Mouse (Mus musculus) ZHBTc4 (cell line): Measurements from ENCODE around the gene Ret.

Source experiments
- DNase-seq: peaks from one replicate; pipeline ENCODE4 v3.0.0-alpha.2; 2011; ENCODE audit warnings: low read depth, low spot score

Ret gene

DNA sequence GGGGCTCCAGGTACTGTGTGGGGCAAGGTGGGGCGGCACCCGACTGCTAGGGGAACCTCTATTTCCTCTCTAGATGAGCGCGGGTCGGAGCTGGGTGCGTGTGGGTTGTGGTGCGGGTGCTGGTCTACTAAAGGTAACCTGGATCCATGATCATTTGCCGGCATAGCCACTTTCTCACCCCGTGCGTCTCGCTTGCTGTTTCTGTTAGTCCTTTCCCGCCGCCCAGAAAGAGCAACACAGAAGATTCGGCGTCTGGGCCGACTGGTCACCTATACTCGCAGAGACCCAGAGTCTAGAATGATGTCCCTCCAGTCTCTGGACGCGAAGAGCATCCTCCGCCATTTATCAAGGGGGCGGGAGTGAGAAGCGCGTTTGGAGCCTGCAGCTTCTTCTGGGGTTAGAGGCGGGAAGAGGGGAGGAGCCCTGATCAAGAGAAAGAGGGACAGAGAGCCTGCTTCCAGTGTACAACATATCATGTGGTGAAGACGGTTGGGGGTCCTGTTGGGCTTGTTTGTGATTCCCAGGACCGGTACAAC, at the start of gene Ret:
Gene Ret, minus strand, starts transcription at position 279 of the 536 bp plus-strand sequence.
- DNase-seq = peak; percentile 59

GRCm38 (mm10) chr6:118247161-118247560, 49.6 kb upstream of the Ret start:
- no peak for DNase-seq

DNA sequence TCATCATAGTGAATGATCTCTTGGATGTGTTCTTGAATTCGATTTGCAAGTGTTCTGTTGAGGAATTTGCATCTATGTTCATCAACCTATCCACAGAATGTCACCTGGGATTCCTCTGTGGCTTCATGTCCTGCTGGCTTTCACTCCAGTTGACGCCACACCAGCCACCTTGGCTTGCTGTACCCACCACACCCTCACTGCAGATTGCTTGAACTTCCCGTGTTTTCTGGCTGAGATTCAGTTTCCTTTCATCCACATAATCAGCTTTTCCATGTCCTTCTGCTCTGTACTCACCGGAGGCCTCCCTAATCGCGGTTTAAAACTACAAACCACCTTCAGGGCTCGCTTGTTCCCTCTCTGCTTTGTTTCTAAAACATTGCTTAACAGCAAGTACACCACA, 46.6 kb upstream of the Ret start:
- no peak for DNase-seq

DNA sequence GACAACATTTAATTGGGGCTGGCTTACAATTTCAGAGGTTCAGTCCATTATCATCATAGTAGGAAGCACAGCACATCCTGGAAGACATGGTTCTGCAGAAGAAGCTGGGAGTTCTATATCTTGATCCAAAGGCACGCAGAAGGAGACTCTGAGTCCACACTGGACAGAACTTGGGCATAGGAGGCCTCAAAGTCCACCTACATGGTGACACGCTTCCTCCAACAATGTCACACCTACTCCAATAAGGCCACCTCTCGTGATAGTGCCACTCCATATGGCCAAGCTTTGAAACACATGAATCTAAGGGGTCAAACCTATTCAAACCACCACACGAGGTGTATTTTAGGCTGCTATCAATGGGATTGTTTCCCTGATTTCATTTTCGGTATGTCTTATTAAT, 45.4 kb upstream of the Ret start:
- no peak for DNase-seq

DNA sequence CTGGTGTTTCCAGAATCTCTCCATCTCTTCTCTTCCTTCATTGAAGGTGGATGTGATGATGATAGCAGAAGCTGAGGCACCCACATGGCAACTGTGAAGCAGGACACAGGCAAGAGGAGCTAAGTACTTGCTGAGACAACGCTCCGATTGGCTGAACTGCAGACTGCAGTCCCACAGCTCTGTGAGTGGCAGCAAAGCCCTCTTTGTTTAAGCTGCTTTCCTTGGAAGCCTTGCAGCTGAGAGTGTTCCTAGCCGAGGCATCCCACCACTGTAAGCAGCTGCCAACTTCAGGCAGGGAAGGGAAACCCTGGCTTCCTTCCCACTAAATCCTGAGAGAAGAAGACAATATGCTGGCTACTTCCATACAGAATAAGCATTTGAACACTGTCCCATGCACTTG, 28.6 kb upstream of the Ret start:
- no peak for DNase-seq

DNA sequence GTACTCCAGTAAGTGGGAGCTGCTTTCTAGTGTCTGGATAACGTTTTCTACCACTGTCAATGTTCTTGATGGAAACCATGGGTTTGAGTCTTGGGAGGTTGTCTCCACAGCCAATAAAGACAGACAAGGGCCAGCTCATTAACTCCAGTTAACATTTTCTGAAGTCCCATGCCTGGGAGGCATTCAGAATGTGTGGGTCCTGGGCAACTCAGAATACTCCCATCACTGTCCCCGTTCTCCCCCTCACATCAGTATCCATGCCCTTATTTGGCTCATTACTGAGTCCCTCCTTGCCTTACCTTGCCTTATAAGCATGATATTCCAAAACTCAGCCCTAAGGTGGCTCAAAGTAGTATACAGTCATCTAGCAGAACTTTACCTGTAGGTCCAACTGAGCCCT, 25.0 kb upstream of the Ret start:
- no peak for DNase-seq

DNA sequence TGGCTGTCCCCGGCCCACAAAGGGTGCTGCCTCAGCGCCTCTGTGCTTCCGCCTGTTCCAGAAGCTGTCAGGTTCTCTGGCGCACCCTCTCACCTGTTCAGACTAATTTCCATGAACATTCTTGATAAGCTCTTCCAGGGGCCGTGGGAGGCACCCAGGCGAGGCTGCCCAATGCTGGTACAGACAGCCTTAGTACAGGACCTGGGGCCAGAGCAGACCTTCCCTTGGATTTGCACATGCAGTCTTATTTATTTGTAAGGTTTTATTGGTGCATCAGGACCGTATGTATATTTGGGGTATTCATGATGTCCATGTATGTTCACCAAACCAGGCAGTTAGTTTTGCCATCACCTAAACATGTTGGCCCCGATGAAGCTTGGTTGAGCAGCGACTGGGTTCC, 18.2 kb upstream of the Ret start:
- DNase-seq = peak; percentile 53

DNA sequence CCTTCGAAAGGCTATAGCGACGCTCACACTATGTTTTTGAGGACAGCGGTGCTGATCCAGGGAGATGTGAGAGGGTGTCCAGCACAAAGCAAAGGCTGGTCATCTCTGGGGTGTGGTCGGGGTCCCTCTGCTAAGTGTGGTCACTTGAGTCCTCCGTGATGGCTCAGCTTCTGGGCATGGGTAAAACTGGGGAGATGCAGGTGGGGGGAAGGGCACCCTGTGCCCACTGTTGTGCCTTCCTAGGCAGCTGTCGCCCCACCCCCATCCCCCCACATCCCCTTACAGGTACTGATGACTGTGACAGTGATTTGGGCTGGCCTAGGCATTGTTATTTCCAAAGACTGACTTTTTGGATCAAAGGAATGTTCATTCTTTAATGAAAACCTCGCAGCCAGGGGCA, 10.8 kb upstream of the Ret start:
- no peak for DNase-seq

GRCm38 (mm10) chr6:118206386-118206785, 8.9 kb upstream of the Ret start:
- no peak for DNase-seq

DNA sequence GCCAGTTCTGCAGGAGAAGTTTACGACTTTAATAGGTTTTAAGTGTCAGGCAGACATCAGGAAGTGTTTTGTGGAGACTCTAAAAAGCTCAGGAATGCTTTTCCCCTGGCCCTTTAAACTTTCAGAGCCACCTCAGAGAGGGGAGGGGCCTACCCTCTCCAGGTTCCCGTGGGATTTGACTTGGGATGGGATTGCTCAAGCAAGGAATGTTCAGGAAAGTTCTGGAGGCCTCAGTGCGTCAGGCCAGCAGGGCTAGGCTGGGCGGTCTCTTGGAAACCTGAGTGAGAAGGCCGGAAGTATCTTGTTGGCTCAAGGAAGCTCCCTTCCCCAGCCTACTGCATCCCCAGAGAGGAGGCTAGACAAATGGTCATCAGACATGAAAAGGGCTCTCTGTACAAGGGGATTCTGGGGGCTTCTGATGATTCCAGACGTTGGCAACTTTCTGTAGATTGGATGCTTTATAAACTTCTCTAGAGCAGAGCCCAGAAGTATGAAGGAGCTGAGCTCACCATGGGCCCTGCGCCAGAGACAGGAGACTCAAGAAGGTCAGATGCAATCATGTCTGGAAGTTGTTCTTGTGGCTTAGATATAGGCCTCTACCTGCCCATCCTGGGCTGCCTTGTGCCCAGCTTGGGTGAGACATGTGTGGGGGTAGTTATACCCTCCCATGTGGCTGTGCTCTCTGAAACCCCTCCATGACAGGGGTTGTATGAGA, 7.8 kb upstream of the Ret start:
- peak; percentile 11 for DNase-seq

DNA sequence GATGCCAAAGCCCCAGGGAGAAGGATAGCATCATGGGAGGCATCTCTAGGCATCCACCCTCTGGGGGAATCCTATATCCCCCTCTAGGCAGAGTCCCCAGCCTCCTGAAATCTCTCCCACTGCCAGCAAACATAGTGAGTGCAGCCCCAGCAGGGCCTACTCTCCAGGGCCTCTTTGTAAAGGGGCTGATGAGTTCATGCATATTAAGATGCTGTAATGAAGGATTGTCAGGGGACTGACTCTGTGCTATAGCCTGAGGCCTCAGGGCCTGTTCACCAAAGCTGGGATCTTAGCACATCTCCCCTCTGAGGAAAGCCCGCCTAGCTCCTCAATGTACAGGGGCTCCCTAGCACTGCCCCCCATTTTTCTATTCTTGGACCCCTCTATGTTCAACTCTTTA, 6.6 kb upstream of the Ret start:
- no peak for DNase-seq

DNA sequence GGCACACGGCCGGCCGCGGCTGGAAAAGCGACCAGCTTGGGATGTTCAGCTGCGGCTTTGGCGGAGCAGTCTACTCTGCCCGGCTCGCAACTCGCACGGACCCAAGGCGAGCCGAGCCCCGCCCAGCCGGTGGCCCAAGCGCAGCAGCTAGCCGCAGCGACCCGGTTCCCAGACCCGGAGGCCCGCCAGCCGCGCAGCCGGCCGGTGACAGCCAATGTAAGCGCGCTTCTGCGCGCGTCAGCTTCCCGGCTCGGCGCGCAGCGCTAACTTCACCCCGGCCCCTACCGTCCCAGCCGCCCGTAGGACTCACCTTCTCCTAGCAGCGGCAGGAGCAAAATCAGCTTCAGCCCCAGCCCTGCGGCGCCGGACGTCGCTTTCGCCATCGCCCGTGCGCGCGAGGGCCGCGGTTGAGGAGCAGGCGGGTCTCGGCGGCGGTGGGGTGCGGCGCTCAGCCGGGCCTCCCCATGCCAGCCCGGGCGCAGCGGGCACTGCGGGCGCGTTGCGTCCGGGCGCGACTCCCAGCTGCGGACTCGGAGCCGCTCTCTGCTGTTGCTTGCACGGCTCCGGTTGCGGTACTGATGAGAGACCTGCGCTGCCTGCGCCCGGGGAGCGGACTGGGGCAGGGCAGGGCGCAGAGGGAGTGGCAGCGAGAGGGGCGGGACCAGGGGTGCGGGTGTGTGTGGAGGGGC, 623 bp downstream of the Ret start:
- peak; percentile 78 for DNase-seq

GRCm38 (mm10) chr6:118195108-118195507, 2.4 kb downstream of the Ret start:
- DNase-seq = peak; percentile 37

DNA sequence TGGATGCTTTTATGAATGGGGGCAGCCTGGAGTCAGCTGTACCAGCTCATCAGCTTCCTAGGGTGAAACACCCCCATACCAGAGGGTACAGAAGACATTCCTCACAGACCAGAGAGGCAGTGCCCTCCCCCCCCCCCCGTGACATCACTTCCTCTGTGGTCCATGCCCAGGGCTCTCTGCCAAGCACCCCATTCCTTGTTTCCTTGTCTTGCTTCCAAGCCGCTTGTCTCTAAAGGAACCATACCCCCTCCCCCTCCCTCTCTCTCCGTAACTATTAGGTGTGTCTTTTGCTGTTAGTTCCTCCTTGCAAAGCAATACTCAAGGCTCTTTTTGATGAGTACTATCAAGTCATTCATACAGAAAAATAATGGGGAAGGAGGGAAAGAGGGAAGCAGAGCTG, 4.6 kb downstream of the Ret start:
- DNase-seq = no peak

- DNase-seq = no peak
These were observed 5.3 kb downstream of the Ret start for GRCm38 (mm10) chr6:118192199-118192598.

- no peak for DNase-seq
These were observed 7.8 kb downstream of the Ret start for GRCm38 (mm10) chr6:118189764-118190163.

- no peak for DNase-seq
These were observed 8.9 kb downstream of the Ret start for GRCm38 (mm10) chr6:118188599-118188998.

DNA sequence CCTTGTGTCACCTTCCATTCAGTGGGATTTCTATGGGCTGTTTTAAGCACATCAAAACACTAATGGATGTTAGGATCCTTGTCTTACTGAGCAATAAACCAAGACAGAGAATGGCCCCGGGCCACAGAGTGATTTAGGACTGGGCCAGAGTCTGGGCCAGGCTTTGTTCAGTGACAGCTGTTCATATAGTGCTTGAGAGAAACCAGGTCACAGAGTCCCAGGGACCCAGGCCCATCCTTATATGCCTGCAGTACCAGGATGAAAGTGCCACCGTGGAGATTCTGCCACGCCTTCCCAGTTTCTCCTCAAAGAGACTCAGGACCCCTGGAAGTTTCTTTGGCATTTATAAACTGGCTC, 10.3 kb downstream of the Ret start:
- no peak for DNase-seq

GRCm38 (mm10) chr6:118186620-118187284, 10.8 kb downstream of the Ret start:
- no peak for DNase-seq

DNA sequence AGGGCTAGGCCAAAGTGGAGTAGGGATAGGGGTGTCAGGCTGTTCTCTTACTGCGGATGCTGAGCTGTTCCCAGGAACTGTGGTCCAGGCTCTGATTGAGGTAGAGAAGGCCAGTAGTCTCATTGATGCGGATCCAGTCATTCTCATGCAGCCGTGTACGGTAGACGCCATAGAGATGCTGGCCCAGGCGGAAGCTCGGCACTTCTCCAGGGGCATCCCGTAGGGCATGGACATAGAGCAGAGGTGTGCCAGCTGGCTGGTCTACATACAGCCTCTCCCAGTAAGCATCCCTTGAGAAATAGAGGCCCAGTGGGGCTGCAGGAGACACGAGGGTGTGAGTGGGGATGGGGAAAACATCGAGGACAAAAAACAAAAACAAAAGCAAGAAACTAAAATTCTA, 13.4 kb downstream of the Ret start:
- DNase-seq = no peak

- no peak for DNase-seq
These were observed 17.5 kb downstream of the Ret start for GRCm38 (mm10) chr6:118180085-118180423.

- DNase-seq = peak; percentile 83
These were observed 18.0 kb downstream of the Ret start for GRCm38 (mm10) chr6:118179316-118180084.
